Mouse (Mus musculus): Measurements from ENCODE around the gene Podxl2.

The Podxl2 gene

DNA sequence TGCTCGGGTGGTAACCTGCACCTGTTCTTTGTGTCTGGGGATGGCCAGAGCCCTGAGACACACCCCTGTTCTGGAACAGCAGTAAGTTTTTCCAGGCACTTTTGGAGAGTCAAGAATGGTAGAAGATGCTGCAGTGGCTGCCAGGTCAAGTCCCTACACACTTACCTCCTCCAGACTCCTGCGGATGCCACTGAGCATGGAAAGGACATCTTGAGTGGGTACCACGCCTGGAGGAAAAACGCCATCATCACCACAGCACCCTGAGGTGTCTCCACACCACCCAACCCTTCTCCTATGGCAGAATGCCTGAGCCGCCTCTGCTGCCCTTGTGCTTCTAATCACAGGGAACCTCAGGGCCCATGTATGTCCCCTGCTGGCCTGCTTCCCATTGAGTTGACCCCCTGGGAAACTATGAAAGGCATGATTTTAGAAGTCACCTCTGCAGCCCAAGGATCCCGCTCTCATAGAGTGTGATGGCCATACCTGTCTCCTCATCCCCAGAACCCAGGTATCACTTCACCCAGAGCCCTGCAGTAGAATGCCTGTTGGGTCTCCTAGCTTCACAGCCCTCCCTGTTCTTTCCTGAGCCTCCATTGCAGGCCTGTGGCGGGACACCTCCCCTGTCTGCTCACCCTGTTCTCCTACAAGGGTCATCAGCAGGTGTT lies 29.8 kb downstream of the Podxl2 start:
- no peak for DNase-seq (ENCODE audit: low read depth, low spot score)

DNA sequence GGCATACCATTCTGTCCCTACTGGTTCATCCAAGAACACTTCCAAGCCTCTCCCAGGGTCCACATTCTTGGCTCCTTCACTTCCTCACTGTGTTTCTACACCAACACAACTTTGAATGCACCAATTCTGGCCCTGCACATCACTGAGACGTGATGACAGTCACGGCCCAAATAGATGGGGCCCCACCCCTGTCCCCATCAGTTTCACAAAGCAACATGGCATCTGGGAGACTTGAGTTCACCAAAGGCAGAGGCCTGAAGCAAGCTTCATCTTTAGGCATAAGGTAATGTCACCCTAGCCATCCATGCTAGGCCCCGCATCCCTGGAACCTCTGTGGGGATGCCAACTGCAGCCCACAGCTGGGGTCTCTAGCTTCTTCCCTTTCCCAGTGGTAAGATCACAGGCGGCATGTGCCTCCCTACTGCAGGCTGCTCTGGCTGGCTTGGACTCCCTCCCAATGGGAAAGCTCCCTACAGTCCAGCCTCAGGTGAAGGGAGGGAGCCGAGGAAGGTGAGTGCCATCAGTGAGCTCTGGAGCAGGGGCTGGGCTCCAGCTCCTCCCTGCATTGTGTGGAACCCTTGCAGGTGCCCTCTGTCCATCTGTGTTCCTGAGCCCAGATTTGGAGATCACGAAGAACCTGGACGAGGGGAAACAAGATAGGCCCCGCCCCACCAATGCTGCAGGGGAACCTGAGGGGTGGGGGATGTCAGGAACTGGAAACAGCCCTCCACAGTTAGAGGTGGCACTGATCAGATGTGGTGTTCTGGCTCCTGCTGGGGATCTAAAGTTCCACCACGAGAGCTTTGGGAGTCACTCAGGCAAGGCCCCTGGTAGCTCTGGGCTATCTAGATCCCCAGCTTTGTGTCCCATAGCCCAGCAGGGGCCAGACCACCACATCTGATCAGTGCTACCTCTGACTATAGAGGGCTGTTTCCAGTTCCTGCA lies 30.8 kb downstream of the Podxl2 start:
- DNase-seq (ENCODE audit: low read depth, low spot score), result no peak

DNA sequence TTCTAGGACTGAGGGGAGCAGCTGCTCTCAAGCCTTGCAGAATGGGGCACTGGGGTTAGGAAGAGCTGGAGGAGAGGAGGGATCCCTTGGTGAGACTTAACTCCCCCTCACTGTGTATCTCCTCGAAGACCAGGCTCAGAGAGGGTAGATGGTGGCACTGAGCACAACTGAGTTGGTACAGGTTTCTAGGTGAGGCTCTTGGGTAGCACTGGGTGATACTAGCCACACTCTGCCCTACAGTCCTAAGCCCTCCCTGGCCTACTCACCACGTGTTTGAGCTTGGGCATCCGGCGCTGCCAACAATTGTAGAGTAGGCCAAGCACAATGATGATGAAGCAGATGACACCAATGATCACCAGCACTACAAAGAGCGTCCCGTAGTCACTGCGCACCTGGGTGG lies 31.6 kb downstream of the Podxl2 start:
- DNase-seq (ENCODE audit: low read depth, low spot score), result no peak

DNA sequence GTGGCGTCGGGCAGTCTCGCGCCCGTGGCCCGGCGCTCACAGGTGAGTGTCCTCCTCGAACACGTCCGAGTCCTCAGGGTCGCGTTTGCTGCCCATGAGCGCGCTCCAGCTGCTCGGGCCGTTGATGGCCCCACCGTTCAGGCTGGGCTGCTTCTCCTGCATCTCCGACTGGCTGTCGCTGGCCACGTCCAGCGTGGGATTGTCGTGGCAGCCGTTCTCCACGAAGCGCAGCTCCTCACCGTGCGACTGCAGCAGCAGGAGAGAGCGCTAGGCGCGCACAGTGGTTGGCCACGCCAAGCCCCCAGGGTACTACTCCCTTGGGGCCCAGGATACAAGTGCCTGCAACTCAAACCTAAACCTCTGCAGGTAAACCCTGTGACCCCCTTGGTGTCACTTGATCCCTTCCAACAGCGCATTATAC lies 32.1 kb downstream of the Podxl2 start:
- peak; percentile 54 for DNase-seq (ENCODE audit: low read depth, low spot score)

DNA sequence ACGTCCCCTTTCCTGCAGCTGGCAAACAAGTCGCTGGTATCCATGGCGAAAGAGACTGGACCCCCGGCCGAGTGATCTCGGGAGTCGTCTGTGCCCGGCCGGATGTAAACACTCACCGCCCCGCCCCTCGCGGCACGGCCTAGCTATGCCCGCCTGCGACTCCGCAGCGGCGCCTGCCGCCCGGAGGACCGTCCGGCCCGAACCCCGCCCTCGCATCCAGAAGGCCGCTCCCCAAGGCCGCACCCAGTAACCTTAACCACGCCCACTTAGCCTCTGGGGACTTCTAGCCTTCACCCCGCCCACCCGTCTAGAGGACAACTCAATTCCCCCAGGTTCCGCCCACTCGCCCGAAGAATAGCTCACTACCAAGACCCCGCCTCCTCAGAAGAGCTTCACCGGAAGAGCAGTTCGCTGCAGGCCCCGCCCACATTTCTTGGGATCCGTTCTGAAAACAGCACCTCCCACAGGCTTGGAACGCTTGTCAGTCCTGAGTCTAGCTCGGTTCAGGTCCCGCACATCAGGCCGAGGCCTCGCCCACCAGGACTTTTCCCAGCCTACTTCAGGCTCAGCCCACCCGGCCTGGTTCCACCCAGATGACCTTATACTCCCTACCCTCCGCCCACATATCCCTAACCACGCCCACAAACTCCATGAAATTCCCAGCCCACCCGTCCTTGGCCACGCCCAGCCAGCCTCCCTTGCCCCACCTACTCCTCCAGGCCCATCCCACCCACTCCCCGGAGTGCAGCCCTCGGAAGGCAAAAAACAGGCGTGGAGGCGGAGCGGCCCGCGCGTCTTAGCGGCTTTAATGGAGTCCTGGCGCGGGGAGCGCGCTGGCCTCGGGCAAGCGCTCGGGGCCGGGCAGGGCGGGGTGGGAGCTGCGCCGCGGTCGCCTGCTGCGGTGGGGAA lies 32.8 kb downstream of the Podxl2 start, which contains the start of gene Abtb1:
TSS of gene Abtb1 (minus strand) at position 204 of the 909 bp plus-strand sequence.
- DNase-seq (ENCODE audit: low read depth, low spot score), result peak; percentile 100

DNA sequence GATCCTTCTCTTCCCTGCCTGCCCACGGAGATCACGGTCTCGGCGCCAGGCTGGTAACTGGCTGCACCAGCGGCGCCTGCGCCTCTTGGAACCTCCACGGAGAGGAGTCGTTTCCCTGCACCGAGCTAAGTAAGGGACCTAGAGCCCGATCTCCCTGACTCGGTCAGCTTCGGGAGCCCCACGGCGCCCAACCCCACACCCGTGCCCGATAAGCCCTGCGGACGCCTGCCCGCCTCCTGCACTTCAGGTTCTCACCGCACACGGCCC lies 33.4 kb downstream of the Podxl2 start:
- no peak for DNase-seq (ENCODE audit: low read depth, low spot score)

DNA sequence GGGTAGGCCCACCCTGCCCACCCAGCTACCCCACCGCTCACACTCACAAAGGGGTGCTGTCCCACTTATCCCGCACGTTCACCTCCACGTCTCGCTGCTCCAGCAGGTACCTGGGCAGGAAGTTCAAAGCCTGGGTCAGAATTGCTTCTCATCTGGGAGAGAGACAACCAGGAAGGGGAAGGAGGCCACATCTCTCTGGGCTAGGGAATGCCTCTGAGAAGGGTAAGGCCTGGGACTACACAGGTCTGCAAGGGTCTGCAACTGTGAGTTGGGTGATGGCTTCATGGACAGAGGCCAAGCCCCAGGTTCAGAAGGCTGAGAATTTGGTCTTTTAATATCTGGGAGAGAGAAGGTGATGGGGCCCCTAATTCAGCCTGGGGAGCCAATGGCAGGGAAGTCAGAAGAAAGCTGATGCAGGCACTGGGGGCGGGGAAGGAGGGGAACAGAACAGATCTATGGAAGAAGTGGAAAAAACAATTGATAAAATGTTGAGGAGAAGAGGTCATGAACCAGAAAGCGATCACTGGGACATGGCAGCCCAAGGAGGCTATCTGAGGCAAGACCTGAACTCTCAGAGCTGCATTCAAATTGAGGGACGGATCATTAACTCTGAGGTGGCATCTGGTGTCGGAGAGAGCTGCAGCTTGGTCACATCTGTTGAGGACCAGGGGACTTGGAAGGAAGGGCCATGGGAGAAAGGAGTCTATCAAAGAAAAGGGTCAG lies 33.9 kb downstream of the Podxl2 start:
- no peak for DNase-seq (ENCODE audit: low read depth, low spot score)

DNA sequence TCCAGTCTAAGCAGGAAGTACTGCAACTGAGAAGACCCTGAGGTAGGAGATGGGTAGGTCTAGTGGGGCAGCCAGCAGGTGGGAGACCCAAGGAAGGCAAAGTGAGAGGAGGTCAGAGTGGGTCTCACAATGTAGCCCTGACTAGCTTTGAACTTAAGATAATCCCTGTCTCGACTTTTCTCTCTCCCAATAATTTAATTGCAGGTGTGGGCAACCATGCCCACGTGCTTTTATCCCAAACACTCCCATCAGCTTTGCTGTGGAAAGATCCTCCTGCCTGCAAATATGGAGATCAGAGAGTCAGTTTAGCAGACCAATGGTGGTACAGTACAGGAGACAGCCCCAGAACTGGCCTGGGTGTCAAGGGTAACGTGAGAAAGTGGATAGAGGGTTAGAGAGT lies 34.6 kb downstream of the Podxl2 start:
- no peak for DNase-seq (ENCODE audit: low read depth, low spot score)

DNA sequence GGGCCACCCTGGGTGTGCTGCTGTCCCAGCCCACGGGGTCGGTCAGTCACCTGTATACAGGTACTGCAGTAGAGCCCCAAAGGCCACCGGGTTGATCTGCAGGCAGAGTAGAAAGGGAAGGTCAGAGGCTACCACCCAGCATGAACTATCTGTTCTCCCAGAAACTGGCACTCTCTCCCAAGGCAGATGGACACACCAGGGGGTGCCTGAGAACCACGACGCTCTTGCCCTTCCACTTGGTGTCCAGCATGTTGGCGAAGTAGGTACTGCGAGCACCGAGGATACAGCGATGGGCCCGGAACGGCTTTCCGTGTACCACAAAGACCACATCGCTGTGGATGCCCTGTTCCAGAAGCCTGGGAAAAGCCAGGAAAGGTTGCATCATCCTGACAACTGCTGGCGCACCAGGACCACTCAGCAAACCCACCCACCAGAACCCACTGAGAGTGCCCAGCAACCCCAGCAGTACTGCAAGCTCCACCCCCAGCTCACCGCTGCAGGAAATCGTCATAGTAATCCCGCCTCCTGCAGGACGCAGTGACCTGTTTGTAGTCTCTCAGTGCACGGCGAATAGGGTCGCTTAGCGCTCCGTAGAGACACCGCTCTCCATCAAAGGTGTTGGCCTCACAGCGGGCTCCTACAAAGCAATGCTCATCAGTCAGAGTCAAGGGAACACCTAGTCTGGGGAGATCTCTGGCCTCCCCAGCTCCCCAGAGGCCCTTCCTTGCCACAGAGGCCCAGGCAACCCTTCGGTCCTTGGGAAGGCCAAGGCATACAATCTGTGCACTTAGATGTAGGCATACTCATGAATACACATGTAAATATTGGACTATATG lies 35.5 kb downstream of the Podxl2 start:
- DNase-seq (ENCODE audit: low read depth, low spot score), result peak; percentile 62

DNA sequence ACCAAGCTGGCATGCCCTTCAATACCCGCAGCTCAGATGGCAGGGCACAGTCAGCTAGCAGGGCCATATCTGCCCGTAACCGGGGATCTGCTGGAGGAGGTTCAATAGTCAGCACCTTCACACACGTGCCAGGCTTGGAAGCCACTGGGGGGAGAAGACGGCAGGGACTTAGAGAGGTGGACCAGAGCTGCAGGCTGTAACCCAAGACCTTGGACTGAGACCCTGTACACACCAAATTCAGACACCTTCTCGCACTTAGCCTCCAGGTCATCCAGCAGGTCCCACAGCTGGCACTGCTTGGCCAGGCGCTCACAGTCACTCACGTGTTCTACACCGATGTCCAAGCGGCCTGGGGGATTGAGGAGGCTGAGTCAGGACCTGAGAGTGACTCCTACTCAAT lies 36.2 kb downstream of the Podxl2 start:
- DNase-seq (ENCODE audit: low read depth, low spot score), result no peak

DNA sequence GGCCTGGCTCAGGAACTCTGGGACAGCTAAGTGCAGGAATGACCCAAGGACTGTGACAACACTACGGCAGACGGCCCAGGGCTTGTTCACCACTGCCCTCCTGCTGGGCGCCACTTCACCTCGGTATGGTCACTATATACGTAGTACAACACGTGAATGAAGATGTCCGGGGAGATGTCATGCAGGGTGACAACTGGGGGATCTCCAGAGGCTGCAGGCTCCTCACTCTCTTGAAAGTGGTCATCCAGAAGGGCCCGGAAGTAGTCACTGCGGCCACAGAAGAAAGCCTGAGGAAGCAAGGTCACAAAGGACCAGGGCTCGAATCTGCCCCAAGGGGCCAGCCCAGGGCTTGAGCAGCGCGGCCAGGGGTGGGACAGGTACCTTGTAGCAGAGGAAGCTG lies 36.8 kb downstream of the Podxl2 start:
- DNase-seq (ENCODE audit: low read depth, low spot score), result no peak

DNA sequence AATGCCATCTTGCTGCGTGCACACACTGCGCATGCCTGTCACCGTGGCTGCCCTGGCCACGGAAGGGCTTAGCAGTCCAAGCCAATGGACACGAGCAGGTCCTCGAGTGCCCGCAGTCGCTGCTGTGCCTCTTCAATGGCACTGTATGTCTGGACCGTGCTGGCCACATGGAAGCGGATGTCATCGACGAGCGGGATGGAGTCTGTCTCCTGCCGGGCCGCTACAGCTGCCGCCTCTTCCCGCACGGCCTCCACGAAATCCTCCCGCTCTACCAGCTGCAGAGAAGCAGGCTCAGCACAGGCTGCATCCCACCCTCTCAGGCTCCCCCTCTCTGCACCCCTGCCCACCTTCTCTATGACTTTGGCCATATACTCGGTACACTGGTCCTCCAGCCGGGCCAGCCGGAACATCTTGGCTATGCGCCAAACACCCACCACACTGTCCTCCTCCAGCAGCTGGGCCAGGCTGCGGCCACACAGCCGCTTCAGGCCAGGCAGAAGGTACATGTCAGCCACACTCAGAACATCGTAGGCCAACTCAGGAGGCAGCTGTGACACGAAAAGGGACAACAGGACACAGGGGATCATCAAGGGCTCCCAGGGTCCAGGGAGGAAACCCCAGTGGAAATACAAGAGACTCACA lies 38.5 kb downstream of the Podxl2 start:
- no peak for DNase-seq (ENCODE audit: low read depth, low spot score)

DNA sequence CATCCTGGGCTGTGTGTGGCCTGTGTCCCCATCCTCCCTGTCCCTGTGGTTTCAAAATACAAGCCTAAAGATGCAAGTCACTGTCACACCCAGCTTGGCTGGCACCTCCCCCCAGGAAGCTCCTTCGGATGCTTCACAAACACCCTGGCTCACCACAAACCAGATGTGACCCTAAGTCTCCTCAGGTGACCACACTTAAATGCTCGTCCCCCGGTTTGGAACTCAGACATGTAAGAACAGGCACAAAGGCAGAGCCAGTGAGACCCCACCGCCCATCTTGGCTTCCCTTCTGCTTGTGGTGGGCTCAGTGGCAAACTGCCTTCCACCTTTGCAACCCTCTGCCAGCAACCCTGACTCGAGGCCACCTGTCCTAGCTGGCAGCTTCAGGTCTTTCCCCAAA lies 39.8 kb downstream of the Podxl2 start:
- no peak for DNase-seq (ENCODE audit: low read depth, low spot score)

DNA sequence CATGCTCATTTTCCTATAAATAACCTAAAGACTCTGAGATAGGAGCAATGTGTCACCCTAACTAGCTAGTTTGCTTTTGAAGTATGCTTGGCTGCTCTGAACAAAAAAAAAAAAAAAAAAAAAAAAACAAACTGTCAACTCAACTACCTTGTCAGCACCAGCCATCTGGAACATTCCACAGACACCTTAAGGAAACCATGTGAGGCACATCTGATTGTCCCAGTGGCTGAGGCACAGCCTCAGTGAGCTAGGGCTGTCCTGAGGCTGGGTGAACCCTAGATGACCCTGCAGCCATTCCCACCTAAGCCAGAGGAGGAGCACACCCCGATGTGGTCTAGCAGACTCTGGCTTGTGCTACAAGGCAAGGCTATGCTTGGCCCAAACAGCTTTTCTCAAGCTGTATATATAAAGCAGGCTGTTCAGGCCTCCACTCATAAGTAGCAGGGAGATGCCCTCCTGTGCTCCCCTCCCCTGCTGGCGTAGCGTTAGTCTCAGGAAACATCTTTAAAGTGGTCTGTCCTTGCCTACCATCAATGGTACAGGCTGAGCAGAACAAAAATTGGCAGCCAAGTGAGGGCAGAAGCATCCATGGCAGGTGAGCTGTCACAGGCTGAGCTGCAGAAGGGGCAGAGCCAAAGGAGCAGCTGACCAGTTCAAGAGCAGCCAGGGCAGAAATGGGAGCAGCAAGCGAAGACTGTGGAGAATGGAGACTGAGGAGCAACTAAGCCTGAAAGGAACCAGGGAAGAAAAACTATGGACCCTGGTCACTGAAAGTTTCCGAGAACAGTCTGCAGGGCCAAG lies 41.3 kb downstream of the Podxl2 start:
- no peak for DNase-seq (ENCODE audit: low read depth, low spot score)

DNA sequence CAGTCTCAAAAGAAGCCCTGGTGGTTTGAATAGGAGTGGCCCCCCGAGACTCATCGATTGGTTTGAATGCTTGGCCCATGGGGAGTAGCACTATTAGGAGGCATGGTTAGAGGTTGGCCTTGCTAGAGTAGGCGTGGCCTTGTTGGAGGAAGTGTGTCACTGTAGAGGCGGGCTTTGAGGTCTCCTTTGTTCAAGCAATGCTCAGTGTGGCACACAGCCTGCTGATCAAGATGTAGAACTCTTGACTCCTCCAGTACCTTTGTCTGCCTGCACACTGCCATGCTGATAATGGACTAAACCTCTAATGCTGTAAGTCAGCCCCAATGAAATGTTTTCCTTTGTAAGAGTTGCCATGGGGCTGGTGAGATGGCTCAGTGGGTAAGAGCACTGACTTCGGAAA lies 42.2 kb downstream of the Podxl2 start:
- DNase-seq (ENCODE audit: low read depth, low spot score), result peak; percentile 75

DNA sequence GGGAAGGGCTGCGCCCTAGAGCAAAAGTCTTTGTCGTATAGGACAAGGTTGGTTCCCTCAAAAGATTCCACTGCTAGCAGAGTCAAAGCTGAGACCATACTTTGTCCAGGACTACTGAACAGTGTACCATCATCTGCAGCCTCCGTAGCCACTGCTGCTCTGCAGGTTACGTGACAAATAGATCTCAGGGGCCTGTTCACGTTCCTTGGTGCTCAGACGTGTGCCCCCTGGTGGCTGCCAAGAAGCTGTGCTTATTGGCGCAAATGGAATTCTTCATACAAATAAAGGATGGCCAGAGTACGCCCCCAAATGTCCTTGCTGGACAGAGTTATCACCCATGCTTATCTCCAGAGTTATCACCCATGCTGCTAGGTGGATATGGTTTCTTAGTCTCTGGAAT lies 43.4 kb downstream of the Podxl2 start:
- peak; percentile 92 for DNase-seq (ENCODE audit: low read depth, low spot score)

DNA sequence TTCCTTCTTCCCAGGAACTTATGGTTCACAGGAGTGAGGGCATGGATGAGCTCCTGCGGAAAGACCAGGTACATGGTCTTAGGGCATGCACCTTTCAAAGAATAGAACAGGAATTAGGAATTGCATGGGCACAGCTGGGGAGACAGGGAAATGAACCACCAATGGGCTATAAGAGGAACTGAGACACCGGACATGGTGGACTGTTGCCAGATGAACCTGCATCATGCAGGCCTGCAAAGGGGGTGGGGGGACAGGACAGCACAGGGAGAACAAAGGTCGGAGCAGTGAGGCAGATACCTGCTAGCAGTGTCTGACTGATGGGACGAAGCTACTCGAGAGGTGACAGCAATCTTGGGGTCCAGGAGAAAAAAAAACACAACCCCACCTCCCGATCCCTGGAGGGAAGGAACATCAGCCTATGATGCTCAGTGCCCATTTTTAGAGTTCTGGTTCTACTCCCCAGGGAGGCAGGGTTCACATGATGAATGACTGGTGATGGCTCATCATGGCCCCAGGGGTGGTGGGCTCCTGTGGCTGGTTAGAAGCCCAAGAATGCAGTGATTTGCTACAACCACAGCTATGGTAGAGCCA lies 44.6 kb downstream of the Podxl2 start:
- DNase-seq (ENCODE audit: low read depth, low spot score), result no peak

DNA sequence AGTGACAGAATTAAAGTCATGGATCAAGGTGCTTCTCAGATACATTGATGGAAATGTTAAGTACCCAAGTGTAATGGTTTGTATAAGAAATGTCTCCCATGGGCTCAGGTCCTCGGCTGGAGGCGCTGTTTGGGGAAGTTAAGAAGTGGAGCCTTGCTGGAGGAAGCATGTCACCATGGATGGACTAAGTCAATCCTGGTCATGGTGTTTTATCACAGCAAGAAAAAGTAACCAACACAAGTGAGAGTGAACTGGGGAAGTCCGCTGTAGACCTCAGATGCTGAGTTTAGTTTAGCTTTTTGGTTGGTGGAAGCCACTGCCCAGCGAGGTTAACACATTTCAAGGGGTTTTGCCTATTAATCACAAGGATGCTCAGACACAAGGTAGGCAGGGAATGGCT lies 45.3 kb downstream of the Podxl2 start:
- DNase-seq (ENCODE audit: low read depth, low spot score), result no peak

Data from ES-CJ7 (cell line).